Mouse (Mus musculus) forebrain, embryonic 10.5 days (tissue): Measurements from ENCODE around the gene Acot6. TPM values are rescaled to one million over a fixed set of nuclear protein-coding genes. Genes with fewer than 3 reads are reported as not detected.

Source experiments
- polyA plus RNA-seq: library from polyadenylated mRNA; unstranded; fragments of >200 nt; fragmentation: Nextera tagmentation; extraction: Ambion mirVana; gene quantifications from 2 replicates; pipeline ENCODE4 v1.2.1, GENCODE M21; 2016

The Acot6 gene
- polyA plus RNA-seq, 1 experiment from 2014 or later, result 0.69 TPM

Other genes with a start within 250 kb of the Acot6 start
- gene Numb, start 178.7 kb upstream of the Acot6 start, polyA plus RNA-seq, result 35.5 and 37.1 TPM in 2 replicates
- 14.3 and 15.4 TPM in 2 replicates for gene Riox1, start 150.0 kb upstream of the Acot6 start, polyA plus RNA-seq
- not detected in 2 replicates for gene Heatr4, start 115.8 kb upstream of the Acot6 start, polyA plus RNA-seq
- gene Acot2, start 112.8 kb upstream of the Acot6 start, polyA plus RNA-seq, result 14.9 and 16.0 TPM in 2 replicates
- 22.4 and 23.5 TPM in 2 replicates for gene Acot1, start 91.2 kb upstream of the Acot6 start, polyA plus RNA-seq
- gene Acot4, start 62.3 kb upstream of the Acot6 start, polyA plus RNA-seq, result 0.14 and 0.15 TPM in 2 replicates
- gene Gm49366, start 61.7 kb upstream of the Acot6 start, polyA plus RNA-seq, result not detected in 2 replicates
- gene Acot3, start 48.5 kb upstream of the Acot6 start, polyA plus RNA-seq, result 0.11 and 0.32 TPM in 2 replicates
- not detected in 2 replicates for gene Acot5, start 31.3 kb upstream of the Acot6 start, polyA plus RNA-seq
- 4.2 and 4.8 TPM in 2 replicates for gene Dnal1, start 13.7 kb downstream of the Acot6 start, polyA plus RNA-seq
- 1.3 and 1.8 TPM in 2 replicates for gene Pnma1, start 47.8 kb downstream of the Acot6 start, polyA plus RNA-seq
- gene Elmsan1, start 118.2 kb downstream of the Acot6 start, polyA plus RNA-seq, result 7.0 and 8.7 TPM in 2 replicates
- gene Ptgr2, start 184.6 kb downstream of the Acot6 start, polyA plus RNA-seq, result 17.7 and 18.2 TPM in 2 replicates
- gene Zfp410, start 216.2 kb downstream of the Acot6 start, polyA plus RNA-seq, result 119 and 120 TPM in 2 replicates